Mouse (Mus musculus): ENCODE results near the gene Slc45a3.

Slc45a3 gene

DNA sequence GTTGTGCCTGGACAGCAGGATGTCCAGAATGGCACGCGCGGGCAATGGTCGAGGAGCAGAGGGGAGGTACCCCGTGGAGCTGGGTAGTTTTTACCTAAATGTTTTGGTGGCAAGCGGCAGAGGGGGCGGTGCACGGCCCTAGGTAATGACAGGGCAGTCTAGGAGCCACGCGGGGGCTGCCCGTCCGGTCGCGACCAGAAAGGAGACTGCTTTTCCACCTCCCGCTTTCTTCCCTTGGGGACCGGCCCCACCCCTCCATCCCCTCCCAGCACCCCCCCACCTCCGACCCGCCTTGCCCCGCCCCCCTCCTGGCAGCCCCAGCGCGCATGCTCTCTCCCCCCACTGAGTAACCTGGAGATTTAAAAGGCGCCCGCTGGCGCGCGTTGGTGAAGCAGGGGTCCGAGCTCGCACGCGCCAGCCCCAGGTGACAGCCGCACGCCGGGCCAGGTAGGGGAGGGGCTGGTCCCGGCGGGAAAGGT, at the start of gene Slc45a3:
TSS of gene Slc45a3 (plus strand) at position 362 of the 479 bp plus-strand sequence.
- in situ Hi-C loops (cut with MboI), result no loop called here

DNA sequence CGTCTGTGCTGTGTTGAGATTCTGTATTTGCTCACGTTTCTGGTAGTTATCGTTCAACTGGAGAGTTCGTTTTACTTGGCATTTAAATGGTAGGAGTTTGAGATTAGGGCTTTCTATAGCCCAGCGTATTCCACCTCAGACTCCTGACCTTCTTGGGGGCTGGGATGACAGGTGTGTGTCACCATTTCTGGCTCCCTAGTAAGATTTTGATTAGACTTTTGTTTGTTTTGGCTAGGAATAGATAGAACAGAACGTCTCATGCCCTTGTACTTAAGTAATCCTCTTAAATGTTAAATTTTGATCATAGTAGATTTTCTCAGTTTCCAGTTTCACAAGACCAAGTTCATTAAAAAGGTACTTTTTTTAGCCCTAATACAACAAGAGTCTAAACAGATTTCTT, 45.1 kb upstream of the Slc45a3 start:
- in situ Hi-C loops (cut with MboI), result no loop called here

GRCm38 (mm10) chr1:131919052-131919451, 43.7 kb upstream of the Slc45a3 start:
- in situ Hi-C loops (cut with MboI), result no loop called here

- in situ Hi-C loops (cut with MboI), result no loop called here
These were observed 40.7 kb upstream of the Slc45a3 start for GRCm38 (mm10) chr1:131922100-131922499.

DNA sequence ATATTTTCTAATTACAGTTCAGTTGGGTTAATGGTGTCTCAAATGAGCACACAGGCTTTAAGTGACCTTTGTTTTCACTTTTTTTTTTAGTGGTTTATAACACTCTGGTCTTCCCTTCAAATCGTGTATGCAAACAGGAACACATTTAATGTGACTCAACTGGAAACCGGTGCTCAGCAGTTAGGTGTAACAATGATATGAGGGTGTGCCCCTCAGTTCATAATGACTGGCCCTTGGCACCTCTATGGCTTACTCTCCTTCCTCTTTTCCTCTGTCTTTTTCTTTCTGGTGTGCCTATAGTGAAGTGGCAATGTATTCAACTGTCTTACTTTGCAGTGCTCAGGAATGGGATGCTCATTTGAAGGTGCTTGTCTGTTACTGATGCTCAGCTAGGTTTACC, 29.3 kb upstream of the Slc45a3 start:
- in situ Hi-C loops (cut with MboI), result no loop called here

DNA sequence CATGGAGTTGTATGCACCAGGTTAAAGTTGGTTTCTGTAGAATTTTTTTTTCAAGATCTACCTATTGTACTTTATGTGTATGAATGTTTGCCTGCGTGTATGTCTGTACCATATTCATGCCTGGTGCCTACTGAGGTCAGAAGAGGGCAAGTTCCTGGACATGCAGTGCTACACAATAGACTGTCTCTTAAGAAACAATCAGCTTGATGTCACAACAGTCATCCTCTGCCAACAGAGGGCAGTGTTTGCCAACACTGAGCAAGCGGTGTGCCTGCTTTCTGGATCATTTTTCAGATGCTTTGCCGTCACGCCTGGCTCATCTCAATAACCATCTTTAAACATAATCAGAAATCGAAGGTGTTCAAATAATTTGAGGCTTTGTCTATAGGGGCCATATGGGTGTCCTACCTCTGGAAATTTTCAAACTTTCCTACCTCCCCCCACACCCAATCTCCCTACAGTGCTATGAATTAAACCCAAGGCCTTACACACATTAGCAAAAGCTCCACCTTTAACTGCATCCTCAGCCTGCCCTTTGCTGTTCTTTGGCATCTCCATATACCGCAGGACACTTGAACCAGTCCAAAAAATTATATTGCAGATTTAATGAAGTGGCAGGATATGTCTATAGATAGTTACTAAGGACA, 25.0 kb upstream of the Slc45a3 start:
- in situ Hi-C loops (cut with MboI), result no loop called here

- in situ Hi-C loops (cut with MboI), result no loop called here
These were observed 24.0 kb upstream of the Slc45a3 start for GRCm38 (mm10) chr1:131938811-131939210.

DNA sequence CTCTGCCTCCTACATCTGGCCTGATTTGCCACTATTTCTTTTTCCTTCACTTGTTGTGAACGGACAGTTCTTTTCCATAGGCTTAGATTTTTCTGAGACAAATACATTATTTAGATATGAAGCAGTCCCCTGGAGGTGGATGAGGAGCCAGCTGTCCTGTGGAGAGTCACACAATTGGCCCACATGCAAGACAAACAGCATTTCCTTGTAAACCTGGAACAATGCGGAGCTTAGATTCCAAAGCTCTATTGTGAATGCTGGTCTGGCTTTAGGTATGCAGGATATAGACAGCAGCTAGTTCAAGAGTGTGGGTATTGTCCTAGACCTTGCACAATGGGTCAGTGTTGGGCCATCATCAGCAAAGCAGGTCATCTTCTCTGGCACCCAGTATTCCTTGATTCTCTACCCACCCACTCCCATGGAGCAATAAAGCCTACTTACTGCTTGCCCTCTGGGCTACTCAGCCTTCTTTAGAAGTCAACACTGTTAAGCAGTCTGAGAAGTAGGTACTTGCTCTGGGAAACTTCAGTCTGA, 22.0 kb upstream of the Slc45a3 start:
- in situ Hi-C loops (cut with MboI), result no loop called here

DNA sequence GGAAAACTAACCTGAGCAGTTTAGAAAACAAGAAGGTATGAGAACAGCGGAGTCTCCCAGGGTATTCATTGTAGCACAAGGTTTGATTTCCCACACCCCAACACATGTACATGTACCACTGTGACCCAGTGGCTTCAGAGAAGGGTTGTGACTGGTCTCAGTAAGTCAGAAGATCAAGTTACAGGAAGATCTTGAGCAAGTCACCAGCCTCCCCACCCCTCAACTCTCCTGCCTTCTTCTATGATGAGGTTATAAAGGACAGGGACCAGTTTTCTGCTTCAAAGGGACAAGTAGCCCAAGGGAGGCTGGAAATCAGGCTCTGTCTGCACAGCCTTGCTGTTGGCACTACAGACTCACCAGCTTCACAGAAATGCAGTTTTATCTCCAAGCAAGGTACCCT, 21.3 kb upstream of the Slc45a3 start:
- in situ Hi-C loops (cut with MboI), result no loop called here

DNA sequence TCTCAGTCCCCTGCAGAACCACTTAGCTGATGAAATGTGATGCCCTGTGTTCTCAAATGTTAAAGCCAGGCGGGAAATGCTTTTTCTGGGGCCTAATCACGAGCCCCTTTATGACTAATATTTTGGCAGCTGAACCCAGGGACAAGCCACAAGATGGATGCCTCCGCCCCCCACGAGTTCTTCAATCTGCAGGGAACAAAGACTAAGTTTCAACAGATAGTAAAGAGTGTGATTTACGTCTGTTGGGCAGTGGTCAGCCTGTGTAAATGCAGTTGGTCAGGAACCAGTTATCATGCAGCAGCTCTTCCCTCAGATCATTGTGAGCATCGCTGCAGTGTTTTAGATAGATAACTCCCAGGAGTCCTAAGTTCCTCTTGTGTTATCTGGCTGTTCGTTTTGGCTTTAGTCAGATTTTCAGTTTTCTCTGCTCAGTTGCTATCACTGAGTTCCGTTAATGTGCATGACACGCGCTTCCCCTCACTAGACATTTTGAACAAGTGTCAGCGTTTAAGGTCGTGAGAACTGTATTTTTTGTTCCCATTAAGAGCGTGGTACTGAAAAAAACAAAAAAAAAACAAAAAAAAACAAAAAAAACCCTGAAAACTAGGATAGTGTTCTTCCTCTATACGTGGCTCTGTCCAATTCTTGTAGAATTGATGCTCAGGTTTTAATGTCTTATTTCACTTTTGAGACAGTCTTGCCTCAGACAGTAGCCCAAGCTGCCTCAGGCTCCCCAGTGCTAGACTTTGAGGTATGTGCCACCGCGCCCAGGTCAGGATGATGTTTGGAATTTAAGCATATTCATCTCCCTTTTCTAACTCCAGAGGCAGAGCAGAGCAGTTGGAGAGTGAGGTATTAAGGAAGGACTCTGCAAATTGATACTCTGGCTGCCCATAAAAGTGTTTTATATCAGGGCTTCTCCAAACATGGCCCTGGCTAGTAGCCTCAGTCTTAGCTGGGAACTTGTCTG, 19.9 kb upstream of the Slc45a3 start:
- in situ Hi-C loops (cut with MboI), result no loop called here

DNA sequence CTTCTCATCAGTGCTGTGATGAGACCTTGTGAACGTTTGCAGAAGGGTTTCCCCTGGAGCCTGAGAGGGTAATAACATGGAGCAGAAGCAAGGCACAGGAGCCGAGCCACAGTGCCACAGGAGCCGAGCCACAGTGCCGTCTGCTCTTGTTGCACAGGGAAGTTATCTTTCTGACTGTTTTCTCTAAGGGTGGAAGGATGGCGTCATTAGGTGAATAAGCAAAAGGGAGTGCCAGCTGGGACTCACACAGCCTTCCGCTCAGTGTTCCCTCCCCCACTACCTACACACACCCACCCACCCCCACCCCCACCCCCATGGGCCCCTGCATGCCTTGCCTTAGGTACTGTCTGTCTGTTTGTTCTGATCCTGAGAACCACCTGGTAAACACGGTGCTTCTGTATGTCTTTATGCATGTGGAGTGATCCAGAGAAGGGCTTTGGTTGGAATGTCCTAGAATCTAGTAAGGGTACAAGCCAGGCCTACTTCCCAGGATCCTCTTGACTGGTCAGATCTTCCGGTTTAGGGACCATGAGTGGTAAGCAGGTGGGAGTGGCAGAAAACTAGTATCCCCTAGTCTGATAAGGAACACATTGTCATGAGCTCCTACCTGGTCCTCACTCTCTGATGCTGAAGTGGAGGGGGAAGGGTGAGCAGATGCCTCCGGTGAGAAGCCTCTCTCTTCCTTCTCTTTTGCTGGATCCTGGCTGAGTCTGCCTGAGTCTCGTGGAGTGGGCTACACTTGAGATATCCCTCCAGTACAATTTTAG, 16.9 kb upstream of the Slc45a3 start:
- in situ Hi-C loops (cut with MboI), result no loop called here

DNA sequence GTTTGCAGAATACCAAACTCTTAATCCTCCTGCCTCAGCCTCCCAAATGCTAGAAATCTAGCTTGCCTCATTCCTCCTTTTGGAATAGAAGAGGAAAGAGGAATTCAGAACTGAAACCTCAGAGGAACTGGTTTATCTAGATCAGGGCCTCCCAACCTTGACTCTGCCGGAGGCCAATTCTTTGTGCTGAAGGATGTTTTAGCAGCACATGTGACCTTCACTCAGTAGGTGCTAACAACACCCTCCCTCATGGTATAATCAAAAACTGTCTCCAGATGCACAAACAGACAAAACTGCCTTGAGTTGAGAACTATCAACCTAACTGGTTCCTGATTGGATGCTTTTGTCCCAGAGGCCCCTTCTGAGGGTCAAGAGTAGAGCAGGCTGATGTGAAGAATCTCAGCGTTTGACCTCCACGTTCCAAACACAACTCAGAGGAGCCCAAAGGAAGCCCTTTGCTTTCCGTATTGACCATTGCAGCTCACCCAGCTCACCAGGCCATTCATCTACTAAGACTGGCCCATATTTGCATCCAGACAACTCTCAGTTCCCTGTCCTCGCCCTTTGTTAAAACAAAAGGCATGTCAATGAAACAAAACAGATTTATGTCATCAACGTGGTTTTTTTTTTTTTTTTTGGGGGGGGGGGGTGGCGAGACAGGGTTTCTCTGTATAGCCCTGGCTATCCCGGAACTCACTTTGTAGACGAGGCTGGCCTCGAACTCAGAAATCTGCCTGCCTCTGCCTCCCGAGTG, 16.1 kb upstream of the Slc45a3 start:
- in situ Hi-C loops (cut with MboI), result no loop called here

- in situ Hi-C loops (cut with MboI), result no loop called here
These were observed 14.7 kb upstream of the Slc45a3 start for GRCm38 (mm10) chr1:131947997-131948525.

DNA sequence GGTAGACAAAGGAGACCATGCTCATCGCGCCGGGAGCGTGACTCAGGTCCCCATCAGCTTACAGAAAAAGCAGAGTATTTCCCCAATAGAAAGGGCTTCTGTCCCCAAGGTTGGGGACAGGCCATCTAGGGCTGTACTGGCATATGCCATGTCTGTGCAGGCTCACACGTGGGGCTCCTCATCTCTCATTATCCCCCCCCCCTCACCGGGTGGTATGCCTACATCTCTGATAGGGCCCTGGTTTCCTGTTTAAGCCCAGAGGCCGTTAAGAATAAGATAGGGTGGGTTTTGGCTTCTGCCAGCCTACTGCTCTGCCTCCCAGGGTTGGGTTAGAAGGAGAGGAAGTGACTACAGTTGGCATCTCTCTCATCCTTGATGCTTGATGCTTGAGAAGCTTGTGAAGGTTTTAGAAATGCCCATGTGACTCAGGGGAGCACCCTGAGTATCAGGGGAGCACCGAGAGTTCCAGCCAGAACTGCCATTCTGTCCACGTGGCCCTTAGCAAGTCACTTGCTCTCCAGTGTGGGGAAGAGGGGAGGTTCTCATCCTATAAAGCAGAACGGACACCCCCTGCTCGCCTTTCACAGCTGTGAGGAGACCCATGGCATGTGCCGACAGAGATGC, 8.4 kb upstream of the Slc45a3 start:
- in situ Hi-C loops (cut with MboI), result no loop called here

- in situ Hi-C loops (cut with MboI), result no loop called here
These were observed 7.5 kb upstream of the Slc45a3 start for GRCm38 (mm10) chr1:131955131-131955757.

GRCm38 (mm10) chr1:131957416-131957815, 5.4 kb upstream of the Slc45a3 start:
- in situ Hi-C loops (cut with MboI), result no loop called here

- in situ Hi-C loops (cut with MboI), result no loop called here
These were observed 1.8 kb upstream of the Slc45a3 start for GRCm38 (mm10) chr1:131961004-131961403.

- in situ Hi-C loops (cut with MboI), result no loop called here
These were observed 551 bp downstream of the Slc45a3 start for GRCm38 (mm10) chr1:131963085-131963951.

- in situ Hi-C loops (cut with MboI), result no loop called here
These were observed 1.3 kb downstream of the Slc45a3 start for GRCm38 (mm10) chr1:131964100-131964499.
